Mouse (Mus musculus) T-cell, adult 2 months (primary cell): Measurements from ENCODE around the gene Ncor1.
A peak's percentile ranks its signal among the peaks of the same experiment; 100 is the strongest.
"Not testable (repeated sequence)": the region's sequence is repeated elsewhere in the genome, so short reads cannot be mapped to it uniquely, and the experiment has no call there.

Experiments used
- DNase-seq: peaks from one replicate; pipeline ENCODE4 v3.0.0; 2022; ENCODE audit warnings: low spot score

The Ncor1 gene

GRCm38 (mm10) chr11:62458780-62459179 lies 439 bp upstream of the Ncor1 start:
- DNase-seq = no peak

- no peak for DNase-seq
These were observed 460 bp downstream of the Ncor1 start for GRCm38 (mm10) chr11:62457891-62458270.

GRCm38 (mm10) chr11:62457241-62457890 lies 975 bp downstream of the Ncor1 start:
- peak; percentile 91 for DNase-seq

- peak; percentile 43 for DNase-seq
These were observed 1.7 kb downstream of the Ncor1 start for GRCm38 (mm10) chr11:62456483-62457172.

GRCm38 (mm10) chr11:62456021-62456482 lies 2.3 kb downstream of the Ncor1 start:
- no peak for DNase-seq

GRCm38 (mm10) chr11:62455193-62455592 lies 3.1 kb downstream of the Ncor1 start:
- DNase-seq = no peak

GRCm38 (mm10) chr11:62448971-62449370 lies 9.4 kb downstream of the Ncor1 start:
- DNase-seq = no peak

- no peak for DNase-seq
These were observed 12.5 kb downstream of the Ncor1 start for GRCm38 (mm10) chr11:62445799-62446198.

- DNase-seq = no peak
These were observed 17.5 kb downstream of the Ncor1 start for GRCm38 (mm10) chr11:62440670-62441315.

GRCm38 (mm10) chr11:62432211-62432610 lies 26.1 kb downstream of the Ncor1 start:
- DNase-seq = no peak

GRCm38 (mm10) chr11:62427105-62427504 lies 31.2 kb downstream of the Ncor1 start:
- peak; percentile 32 for DNase-seq

GRCm38 (mm10) chr11:62426266-62426665 lies 32.1 kb downstream of the Ncor1 start:
- DNase-seq = no peak

- no peak for DNase-seq
These were observed 33.8 kb downstream of the Ncor1 start for GRCm38 (mm10) chr11:62424525-62424924.

GRCm38 (mm10) chr11:62415026-62415425 lies 43.3 kb downstream of the Ncor1 start:
- DNase-seq = no peak

- DNase-seq = no peak
These were observed 48.7 kb downstream of the Ncor1 start for GRCm38 (mm10) chr11:62409611-62410010.

- DNase-seq = no peak
These were observed 49.5 kb downstream of the Ncor1 start for GRCm38 (mm10) chr11:62408848-62409247.

- DNase-seq = peak; percentile 20
These were observed 61.9 kb downstream of the Ncor1 start for GRCm38 (mm10) chr11:62396405-62396804.

- DNase-seq = no peak
These were observed 70.0 kb downstream of the Ncor1 start for GRCm38 (mm10) chr11:62388331-62388679.

- no peak for DNase-seq
These were observed 70.6 kb downstream of the Ncor1 start for GRCm38 (mm10) chr11:62387608-62388330.

GRCm38 (mm10) chr11:62377202-62377851 lies 81.0 kb downstream of the Ncor1 start:
- not testable (repeated sequence) for DNase-seq

GRCm38 (mm10) chr11:62371776-62372175 lies 86.6 kb downstream of the Ncor1 start:
- no peak for DNase-seq

GRCm38 (mm10) chr11:62369924-62370323 lies 88.4 kb downstream of the Ncor1 start:
- no peak for DNase-seq
